Mouse (Mus musculus): ENCODE measurements at regions not wholly inside any gene's neighbourhood (a gene's known extent, or its start where the extent isn't known, plus 50 kb on each side); places are given as distances from the start of the nearest gene placed in this dataset.

- no peak for DNase-seq (ENCODE audit: low spot score in 2 of 2)
These were observed 142.1 kb downstream of the Pik3r1 start for GRCm38 (mm10) chr13:101625922-101626321.

DNA sequence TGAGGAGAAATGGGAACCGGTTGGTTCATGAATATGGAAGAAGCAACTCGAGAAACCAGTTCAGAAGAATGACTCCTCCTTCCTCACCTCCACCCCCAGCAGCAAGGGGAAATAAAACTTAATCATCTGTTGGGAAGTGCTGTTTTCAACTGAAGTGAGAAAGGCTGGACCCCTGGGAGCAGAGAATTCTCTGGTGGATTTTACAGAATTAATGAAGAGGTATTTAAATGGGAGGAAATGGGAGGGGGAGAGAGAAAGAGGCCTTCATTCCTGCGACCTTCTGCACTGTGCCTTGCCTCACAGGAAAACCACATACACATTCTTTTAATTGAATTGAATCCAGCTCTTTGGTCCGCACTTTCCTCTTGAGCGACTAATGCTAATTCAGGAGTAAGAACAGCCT is 143.8 kb downstream of the Pik3r1 start:
- no peak for DNase-seq (ENCODE audit: low spot score in 2 of 2)

DNA sequence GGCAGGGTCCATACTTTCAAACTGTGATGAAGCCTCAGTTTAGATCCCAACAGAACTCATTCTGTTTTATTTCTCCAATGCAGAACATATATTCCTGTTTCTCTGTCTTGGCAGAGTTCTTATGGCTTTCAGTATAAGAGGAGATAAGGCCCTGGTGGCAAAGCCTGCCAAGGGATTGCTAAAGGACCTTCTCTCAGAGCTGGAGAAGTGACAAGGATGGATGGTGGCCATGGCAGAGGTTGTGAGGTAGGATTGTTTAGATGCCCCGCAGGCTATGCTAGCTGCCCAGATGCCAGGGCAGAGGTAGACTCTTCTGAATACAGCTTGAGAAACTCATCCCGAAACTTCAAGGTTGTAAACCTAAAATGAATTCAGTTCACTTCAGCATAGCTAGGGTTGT is 145.4 kb downstream of the Pik3r1 start:
- DNase-seq (ENCODE audit: low spot score in 2 of 2), result no peak

- no peak for DNase-seq (ENCODE audit: low spot score in 2 of 2)
These were observed 147.4 kb downstream of the Pik3r1 start for GRCm38 (mm10) chr13:101620660-101621059.

GRCm38 (mm10) chr13:101619154-101619553 is 148.9 kb downstream of the Pik3r1 start:
- DNase-seq (ENCODE audit: low spot score in 2 of 2), result no peak

DNA sequence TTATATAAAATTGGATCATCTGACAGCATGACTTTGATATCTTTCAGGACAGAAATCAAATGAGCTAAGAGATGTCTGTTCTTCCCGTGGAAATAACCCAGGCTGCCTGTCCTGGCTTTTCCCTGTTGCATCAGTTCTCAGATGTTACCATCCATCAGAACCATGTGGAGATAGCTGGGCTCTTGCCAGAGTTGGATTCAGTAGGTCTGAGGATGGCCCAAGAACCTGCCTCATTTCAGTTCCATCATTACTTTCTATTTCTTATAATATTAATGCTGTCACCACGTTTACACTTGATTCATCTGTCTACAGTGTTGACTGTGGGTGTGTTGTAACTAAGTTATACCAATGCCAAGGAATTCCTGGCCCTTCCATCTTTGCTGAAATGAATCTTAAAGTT is 155.2 kb downstream of the Pik3r1 start:
- no peak for DNase-seq (ENCODE audit: low spot score in 2 of 2)

DNA sequence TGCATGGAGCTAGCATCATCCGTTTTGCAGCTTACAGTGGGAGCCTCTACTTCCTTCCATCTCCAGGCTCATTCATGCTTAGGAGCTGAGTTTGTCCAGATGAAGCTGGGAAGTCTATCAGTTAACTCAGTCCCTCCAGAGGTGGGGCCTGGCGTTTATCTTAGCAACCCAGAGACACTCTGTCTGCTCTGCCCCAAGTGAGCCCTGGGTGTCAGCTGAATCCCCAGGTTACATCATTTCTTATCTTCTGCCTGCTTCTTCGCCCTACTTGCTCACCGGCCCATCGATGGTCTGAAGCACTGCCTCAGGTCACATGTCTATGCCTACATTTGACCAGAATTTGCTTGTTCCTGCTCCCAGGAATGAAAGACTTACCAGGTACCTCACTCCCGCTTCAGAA is 156.3 kb downstream of the Pik3r1 start:
- DNase-seq (ENCODE audit: low spot score in 2 of 2), result no peak

DNA sequence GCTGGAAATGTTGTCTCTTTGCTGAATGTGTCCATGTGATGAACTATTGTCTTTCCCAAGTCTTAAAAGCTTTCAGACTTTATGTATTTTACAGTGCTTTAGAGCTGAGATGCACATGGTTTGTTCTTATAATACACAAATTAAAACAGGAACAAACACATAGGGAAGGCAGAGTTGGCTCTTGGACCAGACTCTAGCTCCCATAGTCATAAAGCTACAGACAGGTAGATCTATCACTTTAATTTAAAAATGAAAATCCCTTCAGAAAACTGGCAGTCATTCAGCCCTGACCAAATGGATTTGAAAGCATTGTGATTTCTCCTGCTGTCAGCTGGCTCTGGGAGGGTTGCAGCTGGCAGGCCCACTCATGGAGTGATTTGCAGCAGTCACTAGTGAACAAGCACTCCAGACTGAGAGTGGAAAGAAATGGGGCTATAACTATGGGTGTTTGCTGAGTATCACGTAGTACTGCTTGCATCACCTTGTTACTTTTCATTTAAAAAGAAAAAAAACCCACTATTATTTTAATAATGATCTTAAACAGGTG is 161.8 kb downstream of the Pik3r1 start:
- DNase-seq (ENCODE audit: low spot score in 2 of 2), result no peak

DNA sequence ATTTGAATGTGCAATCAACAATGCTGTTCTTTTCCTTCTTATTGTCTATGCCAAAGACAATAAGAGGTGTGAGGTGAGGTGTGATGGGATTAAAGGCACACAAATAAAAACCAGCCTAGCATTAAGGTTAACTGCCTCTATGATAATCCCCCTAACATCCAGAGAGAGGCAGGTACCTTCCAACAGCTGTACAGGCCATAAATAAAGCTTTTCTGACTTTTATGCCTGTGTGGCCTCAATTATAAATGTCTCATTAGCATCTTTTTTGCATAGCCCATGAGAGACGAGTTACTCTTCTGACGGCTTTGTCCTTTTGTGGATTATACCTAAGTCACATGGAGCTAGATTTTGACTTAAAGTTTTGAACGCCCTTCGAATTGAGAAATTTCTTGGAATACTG is 162.3 kb downstream of the Pik3r1 start:
- no peak for DNase-seq (ENCODE audit: low spot score in 2 of 2)

DNA sequence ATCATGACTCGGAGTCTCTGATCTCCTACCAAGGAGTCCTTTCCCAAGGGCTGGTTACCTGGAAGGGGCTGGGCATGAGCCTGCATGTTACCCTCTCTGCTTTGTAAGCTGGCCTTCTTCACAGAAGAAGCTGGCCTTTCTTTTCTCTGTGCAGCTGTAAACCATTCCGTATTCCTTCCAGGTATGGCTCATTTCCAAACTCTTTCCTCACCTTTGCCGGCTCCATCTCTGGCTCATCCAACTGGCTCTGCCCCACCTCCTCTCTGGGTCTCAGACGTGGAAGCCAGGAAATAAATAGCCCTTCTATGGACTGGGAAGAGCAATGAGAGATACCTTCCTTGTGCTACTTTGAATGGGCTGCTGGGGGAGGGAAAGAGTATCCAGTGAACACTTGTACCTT is 163.0 kb downstream of the Pik3r1 start:
- no peak for DNase-seq (ENCODE audit: low spot score in 2 of 2)

- DNase-seq (ENCODE audit: low spot score in 2 of 2), result no peak
These were observed 169.9 kb downstream of the Pik3r1 start for GRCm38 (mm10) chr13:101598126-101598485.

DNA sequence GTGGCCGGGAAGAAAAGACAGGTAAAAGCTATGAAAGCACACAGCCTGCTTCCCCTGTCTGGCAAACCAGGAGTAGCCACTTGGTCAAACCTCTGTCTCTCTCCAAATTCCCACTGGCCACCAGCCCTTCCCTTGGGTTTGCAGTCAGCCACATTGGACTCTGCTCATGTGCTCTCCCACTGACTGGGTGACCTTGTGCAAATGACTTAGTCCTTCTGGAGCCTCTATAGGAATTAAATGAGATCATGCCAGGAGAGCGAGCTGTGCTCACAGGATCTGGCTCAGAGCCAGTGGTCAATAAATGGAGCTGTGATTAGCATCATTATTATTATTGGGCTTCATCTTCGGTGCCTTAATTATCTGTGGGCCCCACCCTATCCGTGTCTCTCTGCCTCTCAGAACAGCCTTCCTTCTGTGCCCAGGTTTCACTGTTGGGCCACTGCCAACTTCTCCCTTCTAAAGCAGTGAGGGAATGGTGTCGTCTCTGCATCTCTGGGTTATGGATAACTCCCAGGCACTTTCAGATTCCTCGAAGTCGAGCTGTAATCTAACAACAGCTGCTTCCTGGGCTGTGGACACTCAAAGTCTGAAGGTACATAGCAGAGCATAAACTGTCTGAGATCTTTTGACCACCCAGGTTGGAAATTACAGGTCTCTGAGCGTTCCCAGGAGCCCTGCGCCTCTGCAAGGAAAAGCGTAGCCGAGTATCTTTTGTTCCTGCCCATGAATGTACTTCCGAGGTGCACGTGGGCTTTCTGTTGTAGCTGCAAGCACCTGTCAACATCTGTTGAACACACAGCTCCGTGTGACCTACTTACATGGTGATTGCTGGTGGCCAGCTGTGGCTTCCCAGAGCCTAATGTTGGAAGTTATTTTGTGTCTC is 170.5 kb downstream of the Pik3r1 start:
- DNase-seq (ENCODE audit: low spot score in 2 of 2), result no peak

GRCm38 (mm10) chr13:101594511-101595175 is 173.4 kb downstream of the Pik3r1 start:
- DNase-seq (ENCODE audit: low spot score in 2 of 2), result no peak

- DNase-seq (ENCODE audit: low spot score in 2 of 2), result no peak
These were observed 175.7 kb downstream of the Pik3r1 start for GRCm38 (mm10) chr13:101592355-101592754.

- no peak for DNase-seq (ENCODE audit: low spot score in 2 of 2)
These were observed 179.1 kb downstream of the Pik3r1 start for GRCm38 (mm10) chr13:101588905-101589304.

DNA sequence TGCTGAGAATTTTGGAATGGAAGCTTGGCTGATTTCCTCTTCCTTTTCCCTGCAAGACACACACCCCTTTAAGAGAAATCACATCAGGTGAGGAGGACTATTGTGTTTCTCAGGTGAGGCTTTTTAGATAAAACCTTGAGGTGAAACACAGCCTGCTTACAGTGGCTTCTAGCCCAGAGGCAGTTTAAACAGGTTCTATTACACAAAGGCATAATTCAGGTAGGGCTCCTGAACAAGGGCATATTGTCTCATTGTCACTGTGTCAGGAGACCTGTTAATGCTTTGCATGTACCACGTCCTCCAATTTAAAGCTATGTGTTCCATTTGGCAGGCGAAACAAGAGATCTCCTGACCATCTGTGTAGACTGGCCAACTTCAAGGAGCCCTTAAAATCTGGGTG is 181.2 kb downstream of the Pik3r1 start:
- no peak for DNase-seq (ENCODE audit: low spot score in 2 of 2)

GRCm38 (mm10) chr13:101576481-101576880 is 191.5 kb downstream of the Pik3r1 start:
- no peak for DNase-seq (ENCODE audit: low spot score in 2 of 2)

DNA sequence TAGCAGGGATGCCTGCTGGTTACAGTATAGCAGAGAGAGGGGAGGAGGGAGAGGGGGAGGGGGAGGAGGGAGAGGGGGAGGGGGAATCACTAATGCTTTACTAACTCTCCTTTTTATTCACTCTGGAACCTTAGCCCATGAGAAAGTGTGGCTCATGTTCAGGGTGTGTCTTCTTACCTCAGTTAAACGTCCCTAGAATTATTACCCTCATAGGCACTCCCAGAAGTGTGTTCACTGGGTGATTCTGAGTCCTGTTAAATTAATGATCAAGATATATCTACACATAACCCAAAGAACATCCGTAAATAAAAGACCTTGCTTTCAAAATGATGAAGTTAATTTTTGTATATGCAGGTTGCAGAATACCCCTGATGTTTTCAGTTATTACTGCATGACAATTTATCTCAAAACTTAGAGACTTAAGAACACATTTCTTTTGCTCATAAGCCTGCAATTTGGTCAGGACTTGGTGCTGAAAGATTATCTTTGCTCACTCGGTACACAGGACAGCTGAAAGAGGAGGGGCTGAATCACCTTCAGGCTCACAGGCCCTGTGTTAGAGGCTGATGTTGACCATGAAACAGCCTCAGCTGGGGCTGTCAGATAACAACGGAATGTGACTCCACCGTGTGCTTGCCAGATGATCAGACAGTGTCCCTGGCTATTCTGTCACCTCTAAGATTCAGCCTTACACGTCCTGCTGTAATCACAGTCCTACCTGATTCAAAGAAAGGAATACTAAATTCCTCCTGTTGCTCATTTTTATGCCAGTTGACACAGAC is 195.0 kb downstream of the Pik3r1 start:
- no peak for DNase-seq (ENCODE audit: low spot score in 2 of 2)

GRCm38 (mm10) chr13:101572246-101572645 is 195.8 kb downstream of the Pik3r1 start:
- DNase-seq (ENCODE audit: low spot score in 2 of 2), result no peak

DNA sequence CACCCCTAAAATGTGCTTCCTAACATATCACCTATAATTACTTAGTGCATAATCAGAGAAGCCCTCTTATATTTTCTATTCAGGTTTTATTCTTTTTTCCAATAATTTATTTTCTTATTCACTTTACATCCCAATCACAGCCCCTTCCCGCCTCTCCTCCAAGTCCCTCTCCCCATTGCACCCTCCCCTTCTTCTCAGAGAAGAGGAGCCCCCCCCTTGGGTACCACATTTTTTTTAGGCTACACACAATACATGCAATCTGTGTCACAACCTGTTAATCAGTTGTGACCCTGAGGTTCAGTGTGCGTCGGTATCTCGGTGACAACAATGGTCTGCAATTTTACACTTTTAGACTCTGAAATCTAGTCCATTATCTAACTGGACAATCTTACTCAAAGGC is 198.0 kb downstream of the Pik3r1 start:
- DNase-seq (ENCODE audit: low spot score in 2 of 2), result no peak

DNA sequence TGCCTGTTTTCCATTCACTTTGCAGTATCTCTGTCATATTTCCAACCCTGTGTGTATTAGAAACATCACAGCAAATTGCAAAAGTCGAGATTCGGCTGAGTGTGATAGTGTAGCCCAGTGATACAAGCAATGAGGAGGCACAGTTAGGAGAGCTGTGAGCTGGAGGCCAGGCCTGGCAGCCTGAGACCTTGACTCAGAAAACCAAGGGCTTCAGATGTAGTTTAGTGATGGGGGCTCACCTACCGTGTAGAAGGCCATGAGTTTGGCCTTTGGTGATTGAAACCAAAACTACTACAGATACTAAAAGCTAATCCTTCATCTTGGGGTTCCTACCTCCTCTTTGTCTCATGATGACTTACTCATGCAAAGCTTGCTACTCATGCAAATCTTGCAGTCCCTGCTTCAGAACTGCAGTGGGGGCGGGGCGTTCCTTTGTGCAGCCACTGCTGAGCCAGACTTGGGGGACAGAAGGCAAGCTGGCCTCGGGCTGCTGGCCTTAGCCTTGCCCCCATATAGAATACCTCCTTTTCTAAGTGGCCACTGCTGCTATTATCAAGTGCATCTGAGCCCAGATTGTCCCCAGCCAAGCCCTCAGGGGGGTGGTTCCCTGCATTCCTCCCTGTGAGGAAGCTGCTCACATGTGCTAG is 198.9 kb downstream of the Pik3r1 start:
- no peak for DNase-seq (ENCODE audit: low spot score in 2 of 2)

DNA sequence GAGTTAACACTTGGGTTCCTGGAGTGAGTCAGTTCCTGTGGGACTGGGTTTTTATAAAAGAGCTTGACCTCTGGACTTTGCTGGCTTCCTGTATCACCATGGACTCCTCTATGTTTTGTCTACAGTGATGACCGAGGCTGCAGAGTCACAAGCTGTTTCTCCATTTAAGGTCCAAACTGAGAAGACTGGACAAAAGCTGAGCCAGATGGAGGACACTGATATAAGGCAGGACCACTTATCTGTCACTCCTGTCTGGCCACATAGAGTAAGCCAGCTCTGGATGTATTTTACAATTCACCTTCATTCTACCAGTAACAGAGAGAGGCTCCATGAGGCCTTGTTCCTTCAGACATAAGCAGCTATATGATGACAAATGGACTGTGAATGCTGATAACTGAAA is 202.7 kb downstream of the Pik3r1 start:
- DNase-seq (ENCODE audit: low spot score in 2 of 2), result no peak
